Mouse (Mus musculus) limb, embryonic 14.5 days (tissue): ENCODE results near the gene Gm20388. TPM values are rescaled to one million over a fixed set of nuclear protein-coding genes. Genes with fewer than 3 reads are reported as not detected.

Source experiments
- ATAC-seq: fragments of 200-750 bp; cut with Nextera tagmentation; 2 replicates; pipeline ENCODE4 v1.8.0; 2017; ENCODE audit warnings: low read depth, moderate number of reproducible peaks, moderate TSS enrichment; ENCODE audit not compliant: low FRiP score
- DNase-seq: peaks from one replicate; pipeline ENCODE4 v3.0.0-alpha.2; 2015; ENCODE audit warnings: low spot score
- H3K27ac ChIP-seq: fragments of 300-500 bp; sonication (generic); replicated peaks from 2 replicates; pipeline ENCODE4 v1.5.1; 2014; ENCODE audit warnings: low read depth, mild to moderate bottlenecking, low read length, moderate library complexity, mixed read lengths
- H3K27me3 ChIP-seq: fragments of 300-500 bp; sonication (generic); 2 replicates; pipeline ENCODE4 v1.6.1; 2014; ENCODE audit warnings: low read length, mixed read lengths; ENCODE audit not compliant: control insufficient read depth, insufficient read depth
- H3K36me3 ChIP-seq: fragments of 300-500 bp; sonication (generic); 2 replicates; pipeline ENCODE4 v1.6.1; 2014; ENCODE audit warnings: mild to moderate bottlenecking, low read length, moderate library complexity, mixed read lengths; ENCODE audit not compliant: control insufficient read depth, insufficient read depth
- H3K4me1 ChIP-seq: fragments of 300-500 bp; sonication (generic); 2 replicates; pipeline ENCODE4 v1.6.1; 2014; ENCODE audit warnings: antibody characterized with exemption, low read length, mixed read lengths; ENCODE audit not compliant: control insufficient read depth, insufficient read depth
- H3K4me2 ChIP-seq: fragments of 300-500 bp; sonication (generic); replicated peaks from 2 replicates; pipeline ENCODE4 v1.6.1; 2014; ENCODE audit warnings: low read depth, mild to moderate bottlenecking, low read length, moderate library complexity; ENCODE audit not compliant: severe bottlenecking
- H3K4me3 ChIP-seq: fragments of 300-500 bp; sonication (generic); replicated peaks from 2 replicates; pipeline ENCODE4 v1.5.1; 2014; ENCODE audit warnings: low read length
- H3K9ac ChIP-seq: fragments of 300-500 bp; sonication (generic); 2 replicates; pipeline ENCODE4 v1.6.1; 2014; ENCODE audit warnings: mild to moderate bottlenecking, low read depth, low read length, moderate library complexity; ENCODE audit not compliant: severe bottlenecking
- H3K9me3 ChIP-seq: fragments of 300-500 bp; sonication (generic); 2 replicates; pipeline ENCODE4 v1.6.1; 2016; ENCODE audit warnings: low read length; ENCODE audit not compliant: control insufficient read depth
- POLR2A ChIP-seq: fragments of 200-500 bp; IDR thresholded peaks from 2 replicates; pipeline ENCODE4 v1.8.0; 2012; ENCODE audit warnings: inconsistent platforms, mild to moderate bottlenecking, moderate library complexity, borderline replicate concordance; ENCODE audit not compliant: insufficient read depth, insufficient read length; ENCODE audit errors: extremely low read depth
- WGBS: fragments of 180-500 bp; shearing (Covaris S2); extraction: QIAGEN DNeasy Blood & Tissue Kit; methylation state at CpG from one replicate; pipeline ENCODE4 v1.1.7; 2014; 5-methylcytosine and 5-hydroxymethylcytosine counted together
- polyA plus RNA-seq, 2 experiments: library from polyadenylated mRNA; depleted of rRNA in 1 of 2; stranded (reverse) in 1 of 2; unstranded in 1 of 2; fragments of >200 nt; fragmentation: Nextera tagmentation in 1 of 2; extraction: Ambion mirVana in 1 of 2; gene quantifications; 2 replicates each; pipeline versions ENCODE4 v1.2.1 to v1.2.3; 2012 to 2014

Gene Gm20388
- polyA plus RNA-seq, 2 experiments: 1.9 to 49.9 TPM

DNA sequence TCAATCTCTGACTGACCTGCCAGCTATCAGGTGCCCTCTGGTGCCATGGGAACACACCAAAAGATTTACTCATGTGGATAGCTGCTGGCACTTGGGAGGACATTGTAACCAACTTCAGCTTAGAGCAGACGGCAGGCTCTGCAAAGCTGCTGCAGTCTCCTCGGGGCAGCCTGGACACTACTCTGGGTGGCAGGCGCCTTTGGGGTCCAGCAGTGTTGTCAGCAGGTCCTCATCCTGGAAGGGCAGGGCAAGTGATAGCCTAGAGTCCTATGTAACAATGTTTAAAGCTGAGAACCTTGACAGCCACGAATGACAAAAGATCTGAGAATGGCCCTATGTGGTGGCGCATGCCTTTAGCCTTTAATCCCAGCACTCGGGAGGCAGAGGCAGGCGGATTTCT is 1687.5 kb downstream of the Gm20388 start:
- H3K27me3 ChIP-seq: no peaks in the 10 kb centered on the region
- H3K36me3 ChIP-seq: peaks cover 81% of the 10 kb centered on the region
- H3K4me1 ChIP-seq: no peaks in the 10 kb centered on the region
- H3K9ac ChIP-seq: no peak overlapping the region
- DNase-seq (no peak), ATAC-seq (no peak)
- H3K27ac ChIP-seq: no peak overlapping the region
- no peaks in the 10 kb centered on the region for H3K9me3 ChIP-seq
- WGBS: 89% methylated on average over 7 of the region's 7 CpGs
- H3K4me2 ChIP-seq: no peak overlapping the region
- H3K4me3 ChIP-seq: no peak overlapping the region
- TF ChIP-seq POLR2A: no peak

DNA sequence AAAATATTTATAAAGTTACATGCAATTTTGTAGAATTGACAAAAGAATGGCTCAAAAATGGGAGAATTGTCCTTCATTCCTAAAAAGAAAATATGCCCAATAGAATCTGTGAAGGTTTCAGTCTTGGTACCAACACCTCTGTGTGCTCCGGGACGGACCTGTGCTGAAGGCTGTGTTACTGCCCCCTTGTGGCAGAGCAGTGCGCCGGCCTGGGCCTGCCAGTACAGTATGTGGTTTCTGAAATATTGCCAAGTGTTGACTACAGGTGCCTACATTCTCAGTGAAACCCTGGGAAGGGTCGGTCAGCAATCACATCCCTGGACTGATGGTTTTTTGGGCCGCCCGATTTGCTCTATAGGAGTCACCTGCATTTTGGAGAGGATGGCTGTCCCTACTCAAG is 1688.3 kb downstream of the Gm20388 start:
- DNase-seq: peak; percentile 78
- Histone ChIP-seq H3K36me3 (peaks cover 78% of the 10 kb centered on the region), H3K4me1 (no peaks in the 10 kb centered on the region), H3K4me2 (no peak overlapping the region), H3K9ac (no peak overlapping the region), H3K27ac (no peak overlapping the region), H3K27me3 (no peaks in the 10 kb centered on the region), H3K4me3 (no peak overlapping the region), H3K9me3 (no peaks in the 10 kb centered on the region)
- ATAC-seq: peak; percentile 75
- WGBS: 20% methylated on average over 7 of the region's 7 CpGs
- TF ChIP-seq POLR2A: no peak

DNA sequence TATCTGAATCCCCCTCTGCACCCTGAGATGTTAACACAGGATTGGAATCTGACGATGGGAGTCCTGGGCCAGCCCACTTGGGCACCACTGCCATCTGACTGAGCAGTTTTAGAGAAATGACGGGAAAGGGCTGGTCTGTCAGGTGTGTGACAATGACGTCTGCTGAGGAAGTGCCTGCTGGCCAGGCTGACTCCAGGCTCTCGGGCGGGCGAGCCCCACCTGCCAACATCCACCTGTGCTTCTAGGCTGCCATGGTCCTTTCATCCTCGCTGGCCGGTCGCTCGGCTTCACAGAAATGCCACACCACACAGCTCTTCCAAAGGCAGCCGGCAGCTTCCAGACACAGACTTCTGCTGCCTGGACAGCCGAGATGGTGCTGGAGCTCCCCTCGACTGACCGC is 1689.2 kb downstream of the Gm20388 start:
- Histone ChIP-seq H3K4me2 (no peak overlapping the region), H3K9me3 (no peaks in the 10 kb centered on the region), H3K4me3 (no peak overlapping the region), H3K27ac (no peak overlapping the region), H3K4me1 (no peaks in the 10 kb centered on the region), H3K36me3 (peaks cover 78% of the 10 kb centered on the region), H3K27me3 (no peaks in the 10 kb centered on the region), H3K9ac (no peak overlapping the region)
- 88% methylated on average over 14 of the region's 14 CpGs for WGBS
- no peak for TF ChIP-seq POLR2A
- ATAC-seq (no peak), DNase-seq (no peak)

GRCm38 (mm10) chr8:121602411-121602810 is 1691.8 kb downstream of the Gm20388 start:
- no peak for TF ChIP-seq POLR2A
- 95% methylated on average over 12 of the region's 12 CpGs for WGBS
- Histone ChIP-seq H3K4me2 (no peak overlapping the region), H3K27me3 (no peaks in the 10 kb centered on the region), H3K4me1 (no peaks in the 10 kb centered on the region), H3K36me3 (peaks cover 88% of the 10 kb centered on the region), H3K9me3 (no peaks in the 10 kb centered on the region), H3K27ac (no peak overlapping the region), H3K4me3 (no peak overlapping the region), H3K9ac (no peak overlapping the region)
- DNase-seq (no peak), ATAC-seq (no peak)

DNA sequence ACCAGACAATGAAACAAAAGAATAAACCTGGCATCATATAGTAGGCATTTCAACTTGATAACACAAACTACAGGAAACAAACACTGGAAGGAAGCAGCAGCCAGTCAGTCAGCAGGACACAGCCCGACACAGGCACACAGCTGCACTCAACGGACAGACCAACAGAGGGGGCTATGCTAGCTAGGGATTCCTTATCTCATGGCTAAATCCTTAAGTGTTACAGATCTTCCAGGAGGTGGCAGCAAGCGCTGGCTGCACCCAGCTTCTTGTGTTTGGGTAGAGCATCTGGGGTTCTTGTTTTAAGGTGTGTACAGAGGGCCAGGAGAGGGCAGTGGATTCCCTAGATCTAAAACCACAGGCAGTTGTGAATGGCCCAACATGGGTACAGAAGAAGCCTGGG is 1692.2 kb downstream of the Gm20388 start:
- Histone ChIP-seq H3K4me1 (no peaks in the 10 kb centered on the region), H3K27me3 (no peaks in the 10 kb centered on the region), H3K36me3 (peaks cover 88% of the 10 kb centered on the region), H3K9ac (no peak overlapping the region), H3K4me3 (no peak overlapping the region), H3K9me3 (no peaks in the 10 kb centered on the region), H3K27ac (no peak overlapping the region), H3K4me2 (no peak overlapping the region)
- WGBS: 40% methylated on average over 3 of the region's 3 CpGs
- no peak for TF ChIP-seq POLR2A
- DNase-seq (peak; percentile 71), ATAC-seq (peak; percentile 38; the same call in 1 of the 2 replicates)

DNA sequence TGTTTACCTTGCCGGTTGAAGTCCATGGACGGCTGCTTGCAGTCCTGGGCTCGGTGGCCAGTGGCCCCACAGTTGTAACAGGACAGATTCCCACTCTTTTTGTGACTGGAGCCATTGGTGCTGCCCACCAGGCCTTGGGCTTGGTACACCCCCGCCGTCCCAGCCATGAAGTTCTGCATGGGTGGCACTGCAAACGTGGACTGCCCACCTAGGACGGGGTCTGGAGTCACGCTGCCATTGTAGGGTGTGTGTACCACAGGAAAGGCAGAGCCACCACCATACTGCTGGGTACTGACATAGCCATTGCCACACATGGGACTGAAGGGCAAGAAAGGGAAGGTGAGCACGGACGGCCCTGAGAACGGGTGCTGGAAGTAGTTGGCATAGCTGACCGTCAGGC is 1693.2 kb downstream of the Gm20388 start:
- no peak overlapping the region for H3K27ac ChIP-seq
- DNase-seq (no peak), ATAC-seq (no peak)
- no peaks in the 10 kb centered on the region for H3K9me3 ChIP-seq
- no peaks in the 10 kb centered on the region for H3K27me3 ChIP-seq
- peaks cover 92% of the 10 kb centered on the region for H3K36me3 ChIP-seq
- no peak for TF ChIP-seq POLR2A
- 96% methylated on average over 12 of the region's 12 CpGs for WGBS
- no peak overlapping the region for H3K4me3 ChIP-seq
- H3K9ac ChIP-seq: no peak overlapping the region
- no peaks in the 10 kb centered on the region for H3K4me1 ChIP-seq
- H3K4me2 ChIP-seq: no peak overlapping the region
